Mouse (Mus musculus) yolk sac, embryonic 10.5 days (tissue): ENCODE data around the gene Spire2.

Source experiments
- DNase-seq: peaks from one replicate; pipeline ENCODE4 v3.0.0-alpha.2; 2017; ENCODE audit warnings: low spot score

The Spire2 gene

DNA sequence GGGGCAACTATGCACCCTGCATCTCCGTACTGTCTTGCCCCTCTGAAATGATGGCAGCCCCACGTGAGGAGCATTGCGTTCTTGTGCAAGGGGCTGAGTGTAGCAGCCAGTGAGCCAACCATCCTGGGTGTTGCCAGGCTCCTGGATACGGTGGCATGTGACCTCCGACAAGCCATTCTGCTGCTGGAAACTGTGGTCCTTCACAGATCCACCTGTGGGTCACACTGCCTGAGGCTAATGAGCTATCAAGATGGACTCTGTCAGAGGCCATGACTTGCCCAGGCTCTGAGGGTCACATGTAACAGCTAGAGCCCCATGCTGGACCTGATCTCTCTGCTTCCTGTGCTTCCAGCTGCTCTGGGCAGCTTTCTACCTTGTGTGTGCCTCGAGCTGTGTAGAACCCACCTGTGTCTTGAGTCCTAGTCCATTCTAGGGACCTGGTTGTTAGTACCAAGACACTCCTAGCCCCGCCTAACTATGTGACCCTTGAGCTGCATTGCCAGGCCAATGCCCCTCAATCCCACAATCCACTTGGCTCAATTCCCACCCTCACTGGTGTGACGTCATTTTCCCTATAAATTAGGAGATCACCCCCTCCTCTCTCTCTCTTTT lies 84.5 kb downstream of the Spire2 start:
- DNase-seq = no peak
